Mouse (Mus musculus): ENCODE data around the gene Srsf3.
"Not testable (repeated sequence)": the region's sequence is repeated elsewhere in the genome, so short reads cannot be mapped to it uniquely, and the experiment has no call there.

GRCm38 (mm10) chr17:29041632-29042031 lies 9.2 kb downstream of the Srsf3 start:
- not testable (repeated sequence) for TF ChIP-seq CTCF (conservative IDR thresholded peaks at IDR 0.05; ENCODE audit: insufficient read depth, insufficient read length, low read depth, low read length); POLR2A (IDR thresholded peaks at IDR 0.05; ENCODE audit: low read depth, low read length)
